Mouse (Mus musculus): ENCODE measurements around the gene Map6. TPM values are rescaled to one million over a fixed set of nuclear protein-coding genes. Genes with fewer than 3 reads are reported as not detected.

Gene Map6
- polyA plus RNA-seq, 1 experiment from 2014 or later: 1.7 TPM

GRCm38 (mm10) chr7:99268951-99269945 is 2.0 kb downstream of the Map6 start:
- no peak overlapping the region for H3K9ac ChIP-seq (ENCODE audit: low read depth, low read length)
- ATAC-seq (replicated peaks; ENCODE audit: low FRiP score, low read depth): peak; percentile 21; the same call in 1 of the 2 replicates
- TF ChIP-seq CTCF (IDR thresholded peaks at IDR 0.05; ENCODE audit: low read depth): no peak
- WGBS: 8% methylated on average over 39 of the region's 42 CpGs
- H3K4me2 ChIP-seq (ENCODE audit: low read length): peak overlapping the region; percentile 63
- H3K9me3 ChIP-seq (replicated peaks; ENCODE audit: low read length): no peaks in the 10 kb centered on the region
- peaks cover 47% of the 10 kb centered on the region for H3K27me3 ChIP-seq (ENCODE audit: insufficient read depth, low read length)
- H3K36me3 ChIP-seq (ENCODE audit: insufficient read depth, low read length): no peaks in the 10 kb centered on the region
- peak; percentile 15 for DNase-seq (ENCODE audit: low spot score)
- H3K4me1 ChIP-seq (replicated peaks; ENCODE audit: insufficient read depth, low read length): peaks cover 18% of the 10 kb centered on the region
- H3K4me3 ChIP-seq (replicated peaks; ENCODE audit: low read depth, low read length): peak overlapping the region; percentile 38
- no peak overlapping the region for H3K27ac ChIP-seq

- DNase-seq (ENCODE audit: low spot score) (no peak), ATAC-seq (replicated peaks; ENCODE audit: low FRiP score, low read depth) (no peak)
- H3K4me2 ChIP-seq (ENCODE audit: low read length): no peak overlapping the region
- no peak overlapping the region for H3K9ac ChIP-seq (ENCODE audit: low read depth, low read length)
- peaks cover 18% of the 10 kb centered on the region for H3K4me1 ChIP-seq (replicated peaks; ENCODE audit: insufficient read depth, low read length)
- no peak for TF ChIP-seq CTCF (IDR thresholded peaks at IDR 0.05; ENCODE audit: low read depth)
- H3K36me3 ChIP-seq (ENCODE audit: insufficient read depth, low read length): no peaks in the 10 kb centered on the region
- no peaks in the 10 kb centered on the region for H3K9me3 ChIP-seq (replicated peaks; ENCODE audit: low read length)
- no peak overlapping the region for H3K4me3 ChIP-seq (replicated peaks; ENCODE audit: low read depth, low read length)
- H3K27ac ChIP-seq: no peak overlapping the region
- H3K27me3 ChIP-seq (ENCODE audit: insufficient read depth, low read length): peaks cover 37% of the 10 kb centered on the region
- 51% methylated on average over 9 of the region's 9 CpGs for WGBS
Measured at GRCm38 (mm10) chr7:99271630-99272029, 4.4 kb downstream of the Map6 start.

- Histone ChIP-seq H3K27me3 (ENCODE audit: insufficient read depth, low read length) (peaks cover 3% of the 10 kb centered on the region; the same call in 1 of the 2 replicates), H3K27ac (no peak overlapping the region), H3K9me3 (replicated peaks; ENCODE audit: low read length) (no peaks in the 10 kb centered on the region), H3K4me3 (replicated peaks; ENCODE audit: low read depth, low read length) (no peak overlapping the region), H3K4me2 (ENCODE audit: low read length) (no peak overlapping the region), H3K36me3 (ENCODE audit: insufficient read depth, low read length) (no peaks in the 10 kb centered on the region), H3K9ac (ENCODE audit: low read depth, low read length) (no peak overlapping the region), H3K4me1 (replicated peaks; ENCODE audit: insufficient read depth, low read length) (no peaks in the 10 kb centered on the region)
- TF ChIP-seq CTCF (IDR thresholded peaks at IDR 0.05; ENCODE audit: low read depth): no peak
- DNase-seq (ENCODE audit: low spot score): no peak
- no peak for ATAC-seq (replicated peaks; ENCODE audit: low FRiP score, low read depth)
- WGBS: 82% methylated on average over 6 of the region's 6 CpGs
Measured at GRCm38 (mm10) chr7:99275131-99275530, 7.9 kb downstream of the Map6 start.

GRCm38 (mm10) chr7:99276679-99277078 is 9.4 kb downstream of the Map6 start:
- Histone ChIP-seq H3K27ac (no peak overlapping the region), H3K36me3 (ENCODE audit: insufficient read depth, low read length) (no peaks in the 10 kb centered on the region), H3K9me3 (replicated peaks; ENCODE audit: low read length) (no peaks in the 10 kb centered on the region), H3K27me3 (ENCODE audit: insufficient read depth, low read length) (no peaks in the 10 kb centered on the region), H3K9ac (ENCODE audit: low read depth, low read length) (no peak overlapping the region), H3K4me2 (ENCODE audit: low read length) (no peak overlapping the region), H3K4me3 (replicated peaks; ENCODE audit: low read depth, low read length) (no peak overlapping the region), H3K4me1 (replicated peaks; ENCODE audit: insufficient read depth, low read length) (no peaks in the 10 kb centered on the region)
- TF ChIP-seq CTCF (IDR thresholded peaks at IDR 0.05; ENCODE audit: low read depth): no peak
- 66% methylated on average over 1 of the region's 1 CpGs for WGBS
- DNase-seq (ENCODE audit: low spot score) (no peak), ATAC-seq (replicated peaks; ENCODE audit: low FRiP score, low read depth) (no peak)

GRCm38 (mm10) chr7:99278309-99278708 is 11.1 kb downstream of the Map6 start:
- H3K27ac ChIP-seq: no peak overlapping the region
- no peaks in the 10 kb centered on the region for H3K4me1 ChIP-seq (replicated peaks; ENCODE audit: insufficient read depth, low read length)
- no peaks in the 10 kb centered on the region for H3K36me3 ChIP-seq (ENCODE audit: insufficient read depth, low read length)
- no peak for TF ChIP-seq CTCF (IDR thresholded peaks at IDR 0.05; ENCODE audit: low read depth)
- no peaks in the 10 kb centered on the region for H3K9me3 ChIP-seq (replicated peaks; ENCODE audit: low read length)
- H3K4me3 ChIP-seq (replicated peaks; ENCODE audit: low read depth, low read length): no peak overlapping the region
- ATAC-seq (replicated peaks; ENCODE audit: low FRiP score, low read depth): no peak
- WGBS: 88% methylated on average over 8 of the region's 8 CpGs
- no peak overlapping the region for H3K9ac ChIP-seq (ENCODE audit: low read depth, low read length)
- H3K27me3 ChIP-seq (ENCODE audit: insufficient read depth, low read length): no peaks in the 10 kb centered on the region
- no peak overlapping the region for H3K4me2 ChIP-seq (ENCODE audit: low read length)
- DNase-seq (ENCODE audit: low spot score): no peak

GRCm38 (mm10) chr7:99279586-99279985 is 12.3 kb downstream of the Map6 start:
- ATAC-seq (replicated peaks; ENCODE audit: low FRiP score, low read depth) (no peak), DNase-seq (ENCODE audit: low spot score) (no peak)
- Histone ChIP-seq H3K4me3 (replicated peaks; ENCODE audit: low read depth, low read length) (no peak overlapping the region), H3K36me3 (ENCODE audit: insufficient read depth, low read length) (no peaks in the 10 kb centered on the region), H3K4me2 (ENCODE audit: low read length) (no peak overlapping the region), H3K27ac (no peak overlapping the region), H3K27me3 (ENCODE audit: insufficient read depth, low read length) (no peaks in the 10 kb centered on the region), H3K4me1 (replicated peaks; ENCODE audit: insufficient read depth, low read length) (no peaks in the 10 kb centered on the region), H3K9me3 (replicated peaks; ENCODE audit: low read length) (no peaks in the 10 kb centered on the region), H3K9ac (ENCODE audit: low read depth, low read length) (no peak overlapping the region)
- no peak for TF ChIP-seq CTCF (IDR thresholded peaks at IDR 0.05; ENCODE audit: low read depth)
- 73% methylated on average over 8 of the region's 8 CpGs for WGBS
